Mouse (Mus musculus) cerebellum, adult (tissue): ENCODE results near the gene Shisal2b.
A peak's percentile ranks its signal among the peaks of the same experiment; 100 is the strongest.
"Not testable (repeated sequence)": the region's sequence is repeated elsewhere in the genome, so short reads cannot be mapped to it uniquely, and the experiment has no call there.

Experiments
- ATAC-seq: cut with Nextera tagmentation; 2 replicates; pipeline ENCODE4 v1.9.2; 2017; ENCODE audit warnings: mild to moderate bottlenecking, moderate library complexity, mixed read lengths; ENCODE audit not compliant: insufficient number of reproducible peaks, low FRiP score, low TSS enrichment

Shisal2b gene

DNA sequence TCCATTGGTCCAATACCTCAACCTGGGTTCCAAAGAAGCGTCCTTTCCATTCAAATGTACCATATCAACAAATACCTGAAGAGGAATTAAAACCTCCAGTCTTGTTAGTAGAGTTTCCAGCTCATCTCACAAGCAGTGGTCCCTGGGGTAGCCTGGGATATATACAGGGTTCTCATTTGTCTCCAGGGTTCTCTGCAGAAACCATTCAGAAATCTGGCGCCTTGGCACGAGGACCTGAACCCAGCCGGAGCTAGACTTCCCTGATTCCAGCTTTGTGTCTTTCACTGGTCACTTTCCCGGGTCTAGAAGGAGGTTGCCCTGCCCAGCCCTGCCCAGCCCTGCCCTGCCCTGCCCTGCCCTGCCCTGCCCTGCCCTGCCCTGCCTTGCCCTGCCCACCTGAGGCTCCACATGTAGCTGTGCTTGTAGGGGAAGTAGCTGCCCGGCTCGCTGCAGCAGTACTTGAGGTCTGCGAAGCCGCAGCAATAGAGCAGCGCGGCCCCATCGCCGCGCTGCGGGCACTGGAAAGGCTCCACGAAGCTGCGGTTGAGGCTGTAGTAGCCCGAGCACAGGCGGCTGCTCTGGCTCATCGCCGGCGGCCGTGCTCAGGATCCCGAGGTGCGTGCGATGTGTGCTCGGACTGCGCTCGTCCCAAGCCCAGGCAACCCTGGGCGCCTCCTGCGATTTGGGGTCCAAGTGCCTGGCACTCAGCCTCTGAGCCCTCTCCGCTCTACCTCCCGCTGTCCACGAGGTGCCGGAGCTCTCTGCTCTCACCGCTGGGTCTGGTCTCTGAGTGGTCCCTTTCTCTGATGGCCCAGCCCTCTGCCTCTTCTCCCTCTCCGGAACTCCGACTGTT lies at the start of gene Shisal2b:
Shisal2b (minus strand) TSS at position 767 of the 853 bp plus-strand sequence.
- peak; percentile 79 for ATAC-seq

- not testable (repeated sequence) for ATAC-seq
Measured at GRCm38 (mm10) chr13:104911626-104912025, 47.9 kb upstream of the Shisal2b start.

GRCm38 (mm10) chr13:104911006-104911405 lies 47.3 kb upstream of the Shisal2b start:
- ATAC-seq = not testable (repeated sequence)

GRCm38 (mm10) chr13:104908691-104909090 lies 45.0 kb upstream of the Shisal2b start:
- ATAC-seq = no peak

GRCm38 (mm10) chr13:104894771-104895170 lies 31.1 kb upstream of the Shisal2b start:
- ATAC-seq = no peak

- ATAC-seq = no peak
Measured at GRCm38 (mm10) chr13:104892337-104892736, 28.6 kb upstream of the Shisal2b start.

- ATAC-seq = no peak
Measured at GRCm38 (mm10) chr13:104886308-104887032, 22.8 kb upstream of the Shisal2b start.

GRCm38 (mm10) chr13:104883566-104884249 lies 20.0 kb upstream of the Shisal2b start:
- ATAC-seq = no peak

DNA sequence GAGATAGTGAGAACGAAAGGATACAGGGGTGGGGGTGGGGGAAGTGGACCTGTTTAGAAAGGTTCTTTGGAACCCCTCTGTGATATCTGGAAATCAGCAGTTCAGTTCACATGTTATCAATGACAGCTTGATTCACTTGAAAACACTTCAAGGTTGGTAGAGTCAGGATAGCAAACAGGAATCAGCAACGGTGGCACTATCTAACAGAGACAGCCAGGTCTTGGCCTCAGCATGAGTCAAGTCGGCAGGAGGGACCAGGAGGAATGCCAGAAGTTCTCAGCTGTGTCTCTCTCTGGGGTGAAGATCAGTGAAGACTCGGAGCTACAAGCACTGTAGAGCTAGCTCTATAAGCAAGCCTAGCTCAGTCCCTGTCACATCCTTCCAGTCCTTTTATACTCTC lies 14.8 kb upstream of the Shisal2b start:
- ATAC-seq = no peak

- ATAC-seq = no peak
Measured at GRCm38 (mm10) chr13:104869907-104870306, 6.2 kb upstream of the Shisal2b start.

DNA sequence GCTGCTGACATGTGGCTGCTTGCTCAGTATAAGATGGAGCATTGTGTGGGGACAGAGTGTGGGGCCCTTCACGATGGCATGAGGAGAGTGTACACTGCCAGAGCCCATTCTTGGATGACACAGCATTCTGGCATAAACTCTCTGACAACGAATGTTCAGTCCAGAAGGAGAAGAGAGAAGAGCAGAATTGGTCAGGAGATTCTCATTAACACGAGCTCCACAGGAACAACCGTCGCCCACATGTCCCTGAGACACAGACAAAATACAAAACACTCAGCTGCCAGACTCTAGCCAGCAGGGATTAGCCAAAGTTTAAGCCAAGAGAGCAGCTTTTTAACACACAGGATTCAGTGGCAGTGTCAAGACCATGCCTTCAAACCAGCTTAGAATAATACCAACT lies 3.0 kb upstream of the Shisal2b start:
- no peak for ATAC-seq

DNA sequence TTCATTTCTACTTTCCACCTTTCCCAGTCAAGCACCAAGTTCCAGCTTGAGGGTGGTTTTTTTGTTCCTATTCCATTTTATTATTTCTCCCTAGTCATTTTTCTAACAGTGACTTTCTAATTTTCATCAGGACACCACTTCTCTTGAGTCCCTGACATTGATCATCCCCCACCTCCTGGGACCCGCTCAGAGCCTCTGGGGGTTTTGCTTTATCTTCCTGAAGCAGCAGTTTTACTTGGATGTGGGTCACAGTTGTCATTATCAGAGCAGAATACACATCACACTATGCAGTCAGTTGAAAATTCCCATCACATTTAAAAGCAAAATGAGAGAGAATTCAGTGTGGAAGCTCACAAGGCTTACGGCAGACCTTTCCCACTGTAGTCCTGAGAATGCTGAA lies 10.0 kb downstream of the Shisal2b start:
- ATAC-seq = no peak

DNA sequence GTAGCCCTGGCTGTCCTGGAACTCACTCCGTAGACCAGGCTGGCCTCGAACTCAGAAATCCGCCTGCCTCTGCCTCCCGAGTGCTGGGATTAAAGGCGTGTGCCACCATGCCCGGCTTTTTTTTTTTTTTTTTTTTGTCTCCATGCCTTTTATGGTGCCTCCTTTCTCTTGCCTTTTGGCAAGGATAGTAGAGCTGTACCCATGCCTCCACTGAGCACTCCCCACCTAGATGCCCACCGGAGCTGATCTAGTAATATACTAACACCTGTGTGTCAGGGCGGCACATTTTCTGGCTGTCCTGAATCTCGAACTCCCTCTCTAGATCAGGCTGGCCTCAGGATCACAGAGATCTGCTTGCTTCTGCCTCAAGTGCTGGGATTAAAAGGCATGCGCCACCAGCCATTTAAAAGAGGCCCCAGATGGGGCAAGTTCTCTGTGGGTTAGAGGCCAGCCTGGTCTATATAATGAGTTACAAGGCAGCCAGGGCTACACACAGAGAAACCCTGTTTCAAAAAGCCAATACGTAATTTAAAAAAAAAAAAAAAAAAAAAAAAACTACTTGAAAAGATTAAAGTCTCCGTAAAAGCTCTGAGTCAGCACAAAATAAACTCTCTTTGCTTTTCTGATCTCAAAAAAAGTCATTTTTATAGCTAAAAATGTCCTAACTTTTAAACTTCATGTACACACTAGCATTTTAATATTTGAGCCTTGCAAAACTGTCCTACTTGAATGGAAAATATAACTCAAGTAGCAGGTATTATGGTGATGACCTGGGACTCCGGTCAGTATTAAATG lies 20.2 kb downstream of the Shisal2b start:
- no peak for ATAC-seq

DNA sequence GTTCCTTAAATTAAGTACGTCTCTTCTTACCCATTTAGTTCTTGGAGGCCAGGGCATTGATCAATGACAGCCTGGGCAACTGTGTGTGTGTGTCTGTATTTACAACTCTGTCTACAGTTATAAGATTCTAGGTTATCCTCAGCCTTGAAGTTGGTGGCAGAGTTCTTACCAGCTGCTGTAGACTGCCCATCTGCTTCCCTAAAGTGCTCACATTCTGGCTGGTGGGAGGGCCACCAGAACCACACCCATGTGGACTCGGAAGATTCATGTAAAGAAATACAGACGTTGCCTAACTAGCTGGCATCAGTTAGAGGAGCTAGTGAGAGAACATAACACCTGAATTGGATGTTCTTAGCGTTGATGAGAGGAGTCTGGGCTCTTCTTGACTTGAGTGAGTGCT lies 21.8 kb downstream of the Shisal2b start:
- no peak for ATAC-seq

GRCm38 (mm10) chr13:104837628-104838027 lies 26.1 kb downstream of the Shisal2b start:
- no peak for ATAC-seq

DNA sequence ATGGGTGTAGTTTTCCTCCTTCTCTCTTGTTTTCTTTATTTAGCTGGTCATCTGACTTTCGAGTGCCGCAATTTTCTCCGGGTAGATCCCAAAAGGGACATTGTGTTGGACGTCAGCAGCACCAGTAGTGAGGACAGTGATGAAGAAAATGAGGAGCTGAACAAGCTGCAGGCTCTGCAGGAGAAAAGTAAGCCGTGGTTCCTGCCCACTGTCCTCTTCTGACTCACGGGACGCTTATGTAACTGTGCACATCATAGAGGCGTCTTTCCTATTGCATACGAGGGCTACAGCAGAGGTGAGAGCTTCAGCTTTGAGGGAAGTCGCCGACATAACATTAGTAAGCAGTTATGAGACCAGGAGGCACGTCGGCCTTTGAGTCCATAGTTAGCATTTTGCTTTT lies 30.9 kb downstream of the Shisal2b start:
- ATAC-seq = no peak

DNA sequence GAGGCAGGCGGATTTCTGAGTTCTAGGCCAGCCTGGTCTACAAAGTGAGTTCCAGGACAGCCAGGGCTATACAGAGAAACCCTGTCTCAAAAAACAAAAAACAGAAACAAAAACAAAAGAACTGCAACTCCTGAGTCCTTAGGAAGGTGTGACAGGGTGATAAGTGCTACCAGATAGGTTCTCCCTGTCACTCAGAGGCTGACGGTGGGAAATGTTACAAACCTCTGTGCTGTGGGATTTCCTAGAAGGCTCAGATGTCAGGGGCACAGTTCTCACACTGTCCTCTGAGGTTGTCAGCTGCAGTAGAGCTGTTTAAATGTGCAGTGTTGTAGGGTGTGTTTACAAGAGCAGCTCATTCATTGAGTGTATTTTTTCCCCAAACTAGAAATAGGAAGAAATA lies 38.2 kb downstream of the Shisal2b start:
- ATAC-seq = no peak

GRCm38 (mm10) chr13:104822411-104822838 lies 41.3 kb downstream of the Shisal2b start:
- no peak for ATAC-seq

- ATAC-seq = no peak
Measured at GRCm38 (mm10) chr13:104821908-104822307, 41.8 kb downstream of the Shisal2b start.

GRCm38 (mm10) chr13:104821192-104821591 lies 42.5 kb downstream of the Shisal2b start:
- ATAC-seq = no peak
